Mouse (Mus musculus) left cerebral cortex, adult 6 months (tissue): ENCODE results near the gene Rims1. TPM values are rescaled to one million over a fixed set of nuclear protein-coding genes. Genes with fewer than 3 reads are reported as not detected.

Source experiments
- long read RNA-seq, 2 experiments: library from polyadenylated mRNA; unstranded; transcript quantifications; one replicate each; pipeline ENCODE4 v2.0.0; 2019 to 2020
- polyA plus RNA-seq: library from polyadenylated mRNA; unstranded; fragments of <200 nt; fragmentation: Nextera tagmentation; gene quantifications from 2 replicates; pipeline ENCODE4 v1.2.3, GENCODE M21; 2021

Gene Rims1
- 35.2 and 44.7 TPM in 2 replicates for polyA plus RNA-seq
- long read RNA-seq, experiment 1, partial matches to known transcripts: 63 of 132 reads
- long read RNA-seq, experiment 1, other reads (novel, unspliced or antisense): 69 of 132 reads
- long read RNA-seq, experiment 2, partial matches to known transcripts: 26 of 73 reads
- long read RNA-seq, experiment 2, other reads (novel, unspliced or antisense): 47 of 73 reads

GRCm38 (mm10) chr1:22805726-22806625, at the start of gene Rims1:
Gene Rims1, minus strand, starts transcription at chr1:22805994.

